Mouse (Mus musculus) forebrain, embryonic 15.5 days (tissue): ENCODE data around the gene Akt1s1. TPM values are rescaled to one million over a fixed set of nuclear protein-coding genes. Genes with fewer than 3 reads are reported as not detected.

Source experiments
- ATAC-seq: fragments of 200-750 bp; cut with Nextera tagmentation; replicated peaks from 2 replicates; pipeline ENCODE4 v1.8.0; 2017; ENCODE audit warnings: mild to moderate bottlenecking, moderate TSS enrichment, moderate library complexity
- H3K27ac ChIP-seq: fragments of 300-500 bp; sonication (generic); replicated peaks from 2 replicates; pipeline ENCODE4 v1.5.1; 2015; ENCODE audit warnings: mild to moderate bottlenecking, inconsistent platforms
- H3K27me3 ChIP-seq: fragments of 300-500 bp; sonication (generic); 2 replicates; pipeline ENCODE4 v1.6.1; 2015; ENCODE audit warnings: inconsistent platforms
- H3K36me3 ChIP-seq: fragments of 300-500 bp; sonication (generic); 2 replicates; pipeline ENCODE4 v1.6.1; 2015; ENCODE audit warnings: mild to moderate bottlenecking, inconsistent platforms
- H3K4me1 ChIP-seq: fragments of 300-500 bp; sonication (generic); 2 replicates; pipeline ENCODE4 v1.6.1; 2015; ENCODE audit warnings: inconsistent platforms
- H3K4me2 ChIP-seq: fragments of 300-500 bp; sonication (generic); replicated peaks from 2 replicates; pipeline ENCODE4 v1.6.1; 2015; ENCODE audit warnings: mild to moderate bottlenecking, inconsistent platforms
- H3K4me3 ChIP-seq: fragments of 300-500 bp; sonication (generic); 2 replicates; pipeline ENCODE4 v1.5.1; 2015; ENCODE audit warnings: mild to moderate bottlenecking, inconsistent platforms
- H3K9ac ChIP-seq: fragments of 300-500 bp; sonication (generic); replicated peaks from 2 replicates; pipeline ENCODE4 v1.6.1; 2015; ENCODE audit warnings: mild to moderate bottlenecking, inconsistent platforms
- H3K9me3 ChIP-seq: fragments of 300-500 bp; sonication (generic); 2 replicates; pipeline ENCODE4 v1.6.1; 2016; ENCODE audit warnings: inconsistent platforms
- WGBS: fragments of 180-500 bp; shearing (Covaris S2); methylation state at CpG from one replicate; pipeline ENCODE4 v1.1.7; 2015; ENCODE audit warnings: mixed read lengths; 5-methylcytosine and 5-hydroxymethylcytosine counted together
- polyA plus RNA-seq: library from polyadenylated mRNA; unstranded; fragments of >200 nt; fragmentation: Nextera tagmentation; extraction: Ambion mirVana; gene quantifications from 2 replicates; pipeline ENCODE4 v1.2.1, GENCODE M21; 2015

Gene Akt1s1
- polyA plus RNA-seq, 1 experiment from 2014 or later, result 120 TPM

- WGBS, result under 1% methylated on average over 41 of the region's 41 CpGs
- Histone ChIP-seq H3K4me2 (peak overlapping the region; percentile 60), H3K4me3 (peak overlapping the region; percentile 78), H3K27ac (peak overlapping the region; percentile 100), H3K4me1 (peaks cover 45% of the 10 kb centered on the region), H3K9me3 (no peaks in the 10 kb centered on the region), H3K9ac (peak overlapping the region; percentile 76), H3K27me3 (no peaks in the 10 kb centered on the region), H3K36me3 (peaks cover 22% of the 10 kb centered on the region)
- peak; percentile 73 for ATAC-seq
Observed at GRCm38 (mm10) chr7:44849416-44850111, 773 bp downstream of the Akt1s1 start.

- ATAC-seq, result peak; percentile 33
- peak overlapping the region; percentile 76 for H3K9ac ChIP-seq
- peak overlapping the region; percentile 60 for H3K4me2 ChIP-seq
- peak overlapping the region; percentile 78 for H3K4me3 ChIP-seq
- H3K27ac ChIP-seq, result peak overlapping the region; percentile 100
- no peaks in the 10 kb centered on the region for H3K27me3 ChIP-seq
- no peaks in the 10 kb centered on the region for H3K9me3 ChIP-seq
- 2% methylated on average over 33 of the region's 33 CpGs for WGBS
- H3K36me3 ChIP-seq, result peaks cover 16% of the 10 kb centered on the region
- peaks cover 51% of the 10 kb centered on the region for H3K4me1 ChIP-seq
Observed at GRCm38 (mm10) chr7:44850146-44850545, 1.4 kb downstream of the Akt1s1 start.

- no peak overlapping the region for H3K27ac ChIP-seq
- 80% methylated on average over 8 of the region's 8 CpGs for WGBS
Observed at GRCm38 (mm10) chr7:44850789-44851624, 2.2 kb downstream of the Akt1s1 start.

GRCm38 (mm10) chr7:44851625-44852234 lies 2.9 kb downstream of the Akt1s1 start:
- no peaks in the 10 kb centered on the region for H3K27me3 ChIP-seq
- no peaks in the 10 kb centered on the region for H3K9me3 ChIP-seq
- peak overlapping the region; percentile 78; the same call in 1 of the 2 replicates for H3K4me3 ChIP-seq
- peaks cover under 1% of the 10 kb centered on the region; the same call in 1 of the 2 replicates for H3K36me3 ChIP-seq
- no peak overlapping the region for H3K27ac ChIP-seq
- no peak overlapping the region for H3K4me2 ChIP-seq
- WGBS, result 90% methylated on average over 12 of the region's 12 CpGs
- ATAC-seq, result no peak
- no peak overlapping the region for H3K9ac ChIP-seq
- peaks cover 59% of the 10 kb centered on the region for H3K4me1 ChIP-seq

More at GRCm38 (mm10) chr7:44850789-44851624, 2.2 kb downstream of the Akt1s1 start:
- Histone ChIP-seq H3K4me1 (peaks cover 55% of the 10 kb centered on the region), H3K4me3 (peak overlapping the region; percentile 78), H3K9me3 (no peaks in the 10 kb centered on the region), H3K36me3 (peaks cover 8% of the 10 kb centered on the region), H3K9ac (peak overlapping the region; percentile 76), H3K27me3 (no peaks in the 10 kb centered on the region), H3K4me2 (peak overlapping the region; percentile 60)
- no peak for ATAC-seq

- no peak overlapping the region for H3K4me3 ChIP-seq
- H3K9me3 ChIP-seq, result no peaks in the 10 kb centered on the region
- H3K4me1 ChIP-seq, result peaks cover 57% of the 10 kb centered on the region
- no peak overlapping the region for H3K27ac ChIP-seq
- H3K27me3 ChIP-seq, result no peaks in the 10 kb centered on the region
- 93% methylated on average over 36 of the region's 36 CpGs for WGBS
- ATAC-seq, result no peak
- H3K36me3 ChIP-seq, result no peaks in the 10 kb centered on the region; the same call in 1 of the 2 replicates
- no peak overlapping the region for H3K4me2 ChIP-seq
- H3K9ac ChIP-seq, result no peak overlapping the region
Observed at GRCm38 (mm10) chr7:44852259-44853027, 3.7 kb downstream of the Akt1s1 start.

GRCm38 (mm10) chr7:44853065-44853464 lies 4.3 kb downstream of the Akt1s1 start:
- H3K4me2 ChIP-seq, result no peak overlapping the region
- H3K4me1 ChIP-seq, result peaks cover 57% of the 10 kb centered on the region
- H3K9me3 ChIP-seq, result no peaks in the 10 kb centered on the region
- no peaks in the 10 kb centered on the region; the same call in 1 of the 2 replicates for H3K36me3 ChIP-seq
- no peak overlapping the region for H3K4me3 ChIP-seq
- ATAC-seq, result no peak
- H3K27ac ChIP-seq, result no peak overlapping the region
- 95% methylated on average over 2 of the region's 2 CpGs for WGBS
- no peak overlapping the region for H3K9ac ChIP-seq
- H3K27me3 ChIP-seq, result no peaks in the 10 kb centered on the region

- ATAC-seq, result no peak
Observed at GRCm38 (mm10) chr7:44853596-44854355, 5.0 kb downstream of the Akt1s1 start.

GRCm38 (mm10) chr7:44854356-44855031 lies 5.7 kb downstream of the Akt1s1 start:
- H3K36me3 ChIP-seq, result no peaks in the 10 kb centered on the region; the same call in 1 of the 2 replicates
- WGBS, result 1% methylated on average over 45 of the region's 45 CpGs
- no peak for ATAC-seq

More at GRCm38 (mm10) chr7:44853596-44854355, 5.0 kb downstream of the Akt1s1 start:
- Histone ChIP-seq H3K9ac (peak overlapping the region; percentile 60), H3K4me1 (peaks cover 63% of the 10 kb centered on the region), H3K4me3 (peak overlapping the region; percentile 48), H3K36me3 (no peaks in the 10 kb centered on the region; the same call in 1 of the 2 replicates), H3K27ac (peak overlapping the region; percentile 86), H3K4me2 (peak overlapping the region; percentile 77), H3K9me3 (no peaks in the 10 kb centered on the region), H3K27me3 (no peaks in the 10 kb centered on the region)
- WGBS, result 25% methylated on average over 26 of the region's 26 CpGs

GRCm38 (mm10) chr7:44855036-44855435 lies 6.2 kb downstream of the Akt1s1 start:
- Histone ChIP-seq H3K9ac (peak overlapping the region; percentile 60), H3K27me3 (no peaks in the 10 kb centered on the region), H3K4me2 (peak overlapping the region; percentile 77), H3K9me3 (no peaks in the 10 kb centered on the region), H3K4me1 (peaks cover 63% of the 10 kb centered on the region), H3K36me3 (no peaks in the 10 kb centered on the region; the same call in 1 of the 2 replicates), H3K4me3 (peak overlapping the region; percentile 48), H3K27ac (peak overlapping the region; percentile 86)
- no peak for ATAC-seq
- 24% methylated on average over 10 of the region's 10 CpGs for WGBS

More at GRCm38 (mm10) chr7:44854356-44855031, 5.7 kb downstream of the Akt1s1 start:
- H3K27me3 ChIP-seq, result no peaks in the 10 kb centered on the region
- no peaks in the 10 kb centered on the region for H3K9me3 ChIP-seq
- H3K27ac ChIP-seq, result peak overlapping the region; percentile 86
- peak overlapping the region; percentile 77 for H3K4me2 ChIP-seq
- peak overlapping the region; percentile 48 for H3K4me3 ChIP-seq
- peak overlapping the region; percentile 60 for H3K9ac ChIP-seq
- peaks cover 63% of the 10 kb centered on the region for H3K4me1 ChIP-seq

GRCm38 (mm10) chr7:44856265-44856916 lies 7.6 kb downstream of the Akt1s1 start:
- Histone ChIP-seq H3K4me1 (peaks cover 62% of the 10 kb centered on the region), H3K9ac (peak overlapping the region; percentile 91; the same call in 1 of the 2 replicates)

More at GRCm38 (mm10) chr7:44856265-44856916, 7.6 kb downstream of the Akt1s1 start:
- 0 out of 2 replicates have a peak, but pooled peaks have one; percentile 0 for ATAC-seq
- Histone ChIP-seq H3K27ac (peak overlapping the region; percentile 93), H3K9me3 (no peaks in the 10 kb centered on the region), H3K36me3 (peaks cover under 1% of the 10 kb centered on the region; the same call in 1 of the 2 replicates), H3K27me3 (no peaks in the 10 kb centered on the region), H3K4me2 (peak overlapping the region; percentile 94), H3K4me3 (peak overlapping the region; percentile 76)
- WGBS, result 69% methylated on average over 9 of the region's 9 CpGs
